Mouse (Mus musculus) heart, postnatal 14 days (tissue): ENCODE results near the gene Ddn. TPM values are rescaled to one million over a fixed set of nuclear protein-coding genes. Genes with fewer than 3 reads are reported as not detected.

ENCODE experiments used
- DNase-seq, 2 experiments: peaks; one replicate each; pipeline ENCODE4 v3.0.0; 2021 to 2022
- intact Hi-C: fragments of 180-260 bp; cut with DNase I; formaldehyde crosslinking; loops from one replicate; pipeline ENCODE4 v1.15.1; 2025
- total RNA-seq, 2 experiments: library from RNA; stranded (reverse); gene quantifications; 2 replicates each; pipeline ENCODE4 v1.2.3; 2021

Gene Ddn
- total RNA-seq, 2 experiments from 2014 or later, result 0.20 to 0.31 TPM

DNA sequence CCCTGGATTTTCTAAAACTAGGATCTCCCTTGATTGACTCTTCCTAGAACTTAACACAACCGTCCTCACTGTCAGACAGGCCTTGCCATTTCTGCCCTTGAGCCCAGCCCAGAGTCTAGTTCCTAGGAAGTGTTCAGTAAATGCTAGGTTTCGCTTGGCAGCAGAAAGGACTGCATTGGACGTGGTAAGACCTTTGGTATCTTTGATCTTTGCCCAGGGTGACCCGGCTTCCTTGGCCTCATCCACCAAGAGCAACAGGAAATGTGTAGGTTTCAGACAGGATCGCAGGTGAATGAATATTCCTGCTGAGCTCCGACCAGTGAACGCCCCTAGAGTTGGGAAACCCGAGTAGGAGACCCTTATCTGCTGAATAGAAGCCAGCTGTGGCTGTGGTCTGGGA is 6.4 kb downstream of the Ddn start:
- DNase-seq, result no peak
- intact Hi-C loops, result loop anchor here (5.0 kb wide), 2 partner anchors 96 to 141 kb away; partner anchors contain the start of genes Ccdc65 and Ddx23

DNA sequence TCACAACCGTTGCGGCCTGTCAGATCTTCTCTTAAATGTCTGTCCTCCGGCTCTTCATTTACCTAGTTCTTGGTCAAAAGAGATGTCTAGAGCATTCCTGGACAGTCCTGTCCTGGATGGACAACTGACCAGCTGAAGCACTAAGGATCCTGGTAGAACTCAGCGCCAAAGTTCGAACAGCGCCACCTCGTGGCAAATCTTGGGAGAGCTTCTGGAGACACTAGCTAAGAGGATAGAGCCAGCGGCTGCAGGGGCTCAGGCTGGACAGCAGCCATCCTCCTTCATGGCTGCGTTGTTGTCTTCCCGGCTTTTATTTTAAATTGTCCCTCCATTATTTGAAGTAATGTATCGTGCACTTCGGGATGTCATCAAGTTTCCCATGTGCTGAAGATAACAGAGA is 9.9 kb downstream of the Ddn start:
- peak; percentile 82 to 91 for DNase-seq
- intact Hi-C loops, result loop anchor here (5.0 kb wide), 1 partner anchor 37 kb away; the partner anchor contains the start of gene Arf3

DNA sequence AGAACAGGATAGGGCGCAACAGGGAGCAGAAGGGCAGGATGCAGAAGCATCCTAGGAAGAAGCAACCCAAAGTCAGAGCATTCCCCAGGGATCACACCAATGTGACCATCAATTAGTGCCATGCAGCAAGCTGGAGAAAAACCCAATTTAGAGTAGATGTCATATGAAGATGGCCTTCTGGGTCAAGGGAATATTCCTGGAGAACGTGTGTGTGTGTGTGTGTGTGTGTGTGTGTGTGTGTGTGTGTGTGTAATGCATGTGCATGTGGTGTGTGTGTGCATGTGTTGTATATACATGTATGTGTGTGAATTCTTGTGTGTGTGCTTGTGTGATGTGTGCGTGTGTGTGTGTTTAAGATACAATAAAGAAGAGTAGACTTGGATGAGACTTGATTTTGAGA is 10.4 kb downstream of the Ddn start:
- no peak for DNase-seq
- intact Hi-C loops, result loop anchor here (5.0 kb wide), 1 partner anchor 37 kb away; the partner anchor contains the start of gene Arf3

DNA sequence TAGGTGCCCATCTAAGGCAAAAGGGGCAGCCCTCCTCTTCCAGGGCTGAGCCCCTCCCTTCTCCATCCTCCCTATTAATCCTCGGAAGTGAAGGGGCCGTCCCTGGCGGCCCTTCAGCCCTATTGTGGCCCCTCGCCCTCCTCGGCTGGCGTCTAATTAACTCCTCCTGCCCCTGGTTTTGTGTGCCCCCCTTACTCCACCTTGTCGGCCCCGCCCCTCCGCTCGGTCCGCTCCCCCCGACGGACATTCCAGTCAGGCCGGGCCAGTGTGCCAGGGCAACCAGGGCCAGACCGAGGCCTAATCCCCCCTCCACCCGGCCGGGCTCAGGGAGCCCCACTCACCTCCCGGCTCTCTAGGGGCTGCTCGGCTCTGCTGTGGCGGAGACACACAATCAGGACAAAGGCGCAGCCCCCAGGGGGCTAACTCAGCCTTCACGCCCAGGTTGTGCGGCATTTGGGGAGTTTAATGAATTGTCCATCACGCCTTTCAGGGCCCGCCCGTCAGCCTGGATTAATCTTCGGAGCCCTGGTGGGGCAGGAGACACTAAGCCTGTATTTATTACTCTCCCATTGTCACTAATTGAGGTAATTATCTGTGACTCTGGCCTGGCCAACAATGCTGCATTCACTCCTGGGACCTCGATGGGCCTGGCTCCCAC is 11.3 kb downstream of the Ddn start:
- intact Hi-C loops, result loop anchor here (5.0 kb wide), 1 partner anchor 36 kb away; the partner anchor contains the start of gene Arf3

DNA sequence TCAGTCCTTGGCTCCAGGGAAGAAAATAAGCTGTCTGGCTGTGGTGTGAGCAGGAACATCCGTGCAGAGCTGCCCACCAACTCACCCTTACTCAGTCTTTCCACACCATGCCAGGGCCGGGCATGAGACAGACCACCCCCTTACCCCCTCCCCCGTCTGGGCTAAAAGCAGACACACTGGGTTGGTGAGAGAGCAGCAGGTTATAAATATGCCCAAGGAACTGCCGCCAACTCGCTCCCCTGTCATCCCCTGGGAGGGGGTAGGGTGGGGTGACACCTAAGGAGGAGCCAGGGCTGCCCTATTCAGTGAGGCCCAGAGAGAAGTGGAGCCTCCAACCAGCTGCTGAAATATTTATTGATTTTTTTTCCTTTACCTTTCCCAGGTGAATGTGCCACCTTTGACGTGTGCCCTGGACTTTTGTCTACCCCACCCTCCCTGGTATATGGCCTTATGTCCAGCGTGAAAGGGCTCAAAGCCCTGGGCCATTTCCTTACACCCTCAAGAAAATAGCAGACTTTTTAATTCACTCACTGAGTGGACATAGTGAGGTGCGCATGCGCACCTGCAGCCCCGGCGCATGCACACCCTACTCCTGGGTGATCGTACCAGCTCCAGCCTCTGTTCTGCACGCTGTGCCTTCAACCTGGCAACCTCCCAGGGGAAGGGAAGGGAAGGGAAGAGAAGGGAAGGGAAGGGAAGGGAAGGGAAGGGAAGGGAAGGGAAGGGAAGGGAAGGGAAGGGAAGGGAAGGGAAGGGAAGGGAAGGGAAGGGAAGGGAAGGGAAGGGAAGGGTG is 12.3 kb downstream of the Ddn start:
- no peak for DNase-seq
- intact Hi-C loops, result loop anchor here (5.0 kb wide), 1 partner anchor 35 kb away; the partner anchor contains the start of gene Arf3

More for the DNA sequence above, 11.3 kb downstream of the Ddn start:
- no peak for DNase-seq

DNA sequence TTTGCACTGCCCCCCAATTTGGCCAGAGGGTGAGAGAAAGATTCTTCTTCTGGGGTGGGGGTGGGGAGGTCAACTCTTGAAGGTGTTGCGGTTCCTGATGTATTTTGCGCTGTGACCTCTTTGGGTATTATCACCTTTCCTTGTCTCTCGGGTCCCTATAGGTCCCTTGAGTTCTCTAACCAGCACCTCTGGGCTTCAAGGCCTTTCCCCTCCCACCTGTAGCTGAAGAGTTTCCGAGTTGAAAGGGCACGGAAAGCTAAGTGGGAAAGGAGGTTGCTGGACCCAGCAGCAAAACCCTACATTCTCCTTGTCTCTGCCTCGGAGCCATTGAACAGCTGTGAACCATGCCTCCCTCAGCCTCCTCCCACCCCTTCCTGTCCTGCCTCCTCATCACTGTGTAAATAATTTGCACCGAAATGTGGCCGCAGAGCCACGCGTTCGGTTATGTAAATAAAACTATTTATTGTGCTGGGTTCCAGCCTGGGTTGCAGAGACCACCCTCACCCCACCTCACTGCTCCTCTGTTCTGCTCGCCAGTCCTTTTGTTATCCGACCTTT is 16.1 kb downstream of the Ddn start:
- intact Hi-C loops, result loop anchor here (5.0 kb wide), 1 partner anchor 66 kb away; the partner anchor contains the start of gene Fkbp11
- DNase-seq, result no peak

DNA sequence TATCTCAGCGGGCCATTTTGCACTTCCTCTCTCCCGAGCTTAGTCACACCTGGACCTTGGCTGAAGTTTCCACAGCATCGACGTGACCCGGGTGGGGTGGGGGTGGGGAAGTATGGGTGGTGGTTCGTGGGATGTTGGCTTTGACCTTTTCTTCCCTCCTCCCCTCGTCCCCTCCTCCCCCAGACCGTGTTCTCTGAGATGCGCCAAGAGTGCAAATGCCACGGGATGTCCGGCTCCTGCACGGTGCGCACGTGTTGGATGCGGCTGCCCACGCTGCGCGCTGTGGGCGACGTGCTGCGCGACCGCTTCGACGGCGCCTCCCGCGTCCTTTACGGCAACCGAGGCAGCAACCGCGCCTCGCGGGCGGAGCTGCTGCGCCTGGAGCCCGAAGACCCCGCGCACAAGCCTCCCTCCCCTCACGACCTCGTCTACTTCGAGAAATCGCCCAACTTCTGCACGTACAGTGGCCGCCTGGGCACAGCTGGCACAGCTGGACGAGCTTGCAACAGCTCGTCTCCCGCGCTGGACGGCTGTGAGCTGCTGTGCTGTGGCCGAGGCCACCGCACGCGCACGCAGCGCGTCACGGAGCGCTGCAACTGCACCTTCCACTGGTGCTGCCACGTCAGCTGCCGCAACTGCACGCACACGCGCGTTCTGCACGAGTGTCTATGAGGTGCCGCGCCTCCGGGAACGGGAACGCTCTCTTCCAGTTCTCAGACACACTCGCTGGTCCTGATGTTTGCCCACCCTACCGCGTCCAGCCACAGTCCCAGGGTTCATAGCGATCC is 16.9 kb downstream of the Ddn start:
- intact Hi-C loops, result loop anchor here (5.0 kb wide), 1 partner anchor 65 kb away; the partner anchor contains the start of gene Fkbp11
- no peak for DNase-seq

DNA sequence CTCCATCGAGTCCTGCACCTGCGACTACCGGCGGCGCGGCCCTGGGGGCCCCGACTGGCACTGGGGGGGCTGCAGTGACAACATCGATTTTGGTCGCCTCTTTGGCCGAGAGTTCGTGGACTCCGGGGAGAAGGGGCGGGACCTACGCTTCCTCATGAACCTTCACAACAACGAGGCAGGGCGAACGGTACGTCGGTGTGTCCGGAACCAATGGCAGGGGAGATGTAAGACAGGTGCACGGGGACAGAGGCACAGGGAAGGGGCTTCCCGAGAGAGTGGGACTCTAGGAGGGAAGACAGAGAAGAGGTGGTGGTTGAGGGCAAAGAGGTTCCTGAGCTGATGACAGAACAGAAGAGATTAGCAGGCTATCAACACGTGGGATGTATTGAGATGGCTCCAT is 17.5 kb downstream of the Ddn start:
- intact Hi-C loops, result loop anchor here (5.0 kb wide), 1 partner anchor 64 kb away; the partner anchor contains the start of gene Fkbp11

DNA sequence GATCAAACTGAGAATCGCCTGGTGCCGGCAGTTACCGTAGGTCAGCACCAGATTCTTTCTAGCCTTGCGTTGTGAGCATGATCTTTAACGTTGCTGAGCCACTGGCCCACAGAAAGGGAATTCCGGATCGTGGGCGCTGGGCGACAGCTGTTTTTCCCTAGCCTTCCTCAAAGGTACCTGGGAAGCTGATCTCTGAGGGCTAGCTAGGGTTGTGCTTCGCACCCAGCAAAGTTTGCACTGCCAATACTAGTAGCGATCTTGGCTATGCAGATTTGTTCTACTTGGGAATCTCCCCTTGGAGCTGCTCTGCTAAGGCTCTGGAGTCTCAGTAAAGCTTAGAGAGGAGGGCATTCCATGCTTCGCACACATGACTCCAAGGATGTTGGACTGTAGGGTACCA is 18.1 kb downstream of the Ddn start:
- intact Hi-C loops, result loop anchor here (5.0 kb wide), 1 partner anchor 64 kb away; the partner anchor contains the start of gene Fkbp11
- DNase-seq, result no peak

More for the DNA sequence above, 17.5 kb downstream of the Ddn start:
- DNase-seq, result no peak

DNA sequence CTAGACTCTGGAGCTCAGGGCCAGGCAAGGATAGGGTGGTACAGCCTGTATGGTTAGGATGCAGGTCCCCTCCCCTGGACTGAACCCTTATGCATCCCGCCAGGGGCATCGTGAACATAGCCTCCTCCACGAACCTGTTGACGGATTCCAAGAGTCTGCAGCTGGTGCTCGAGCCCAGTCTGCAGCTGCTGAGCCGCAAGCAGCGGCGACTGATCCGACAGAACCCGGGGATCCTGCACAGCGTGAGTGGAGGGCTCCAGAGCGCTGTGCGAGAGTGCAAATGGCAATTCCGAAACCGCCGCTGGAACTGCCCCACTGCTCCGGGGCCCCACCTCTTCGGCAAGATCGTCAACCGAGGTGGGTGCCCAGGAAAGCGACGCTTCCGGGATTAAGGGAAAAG is 18.5 kb downstream of the Ddn start:
- intact Hi-C loops, result loop anchor here (5.0 kb wide), 1 partner anchor 63 kb away; the partner anchor contains the start of gene Fkbp11
- no peak for DNase-seq

DNA sequence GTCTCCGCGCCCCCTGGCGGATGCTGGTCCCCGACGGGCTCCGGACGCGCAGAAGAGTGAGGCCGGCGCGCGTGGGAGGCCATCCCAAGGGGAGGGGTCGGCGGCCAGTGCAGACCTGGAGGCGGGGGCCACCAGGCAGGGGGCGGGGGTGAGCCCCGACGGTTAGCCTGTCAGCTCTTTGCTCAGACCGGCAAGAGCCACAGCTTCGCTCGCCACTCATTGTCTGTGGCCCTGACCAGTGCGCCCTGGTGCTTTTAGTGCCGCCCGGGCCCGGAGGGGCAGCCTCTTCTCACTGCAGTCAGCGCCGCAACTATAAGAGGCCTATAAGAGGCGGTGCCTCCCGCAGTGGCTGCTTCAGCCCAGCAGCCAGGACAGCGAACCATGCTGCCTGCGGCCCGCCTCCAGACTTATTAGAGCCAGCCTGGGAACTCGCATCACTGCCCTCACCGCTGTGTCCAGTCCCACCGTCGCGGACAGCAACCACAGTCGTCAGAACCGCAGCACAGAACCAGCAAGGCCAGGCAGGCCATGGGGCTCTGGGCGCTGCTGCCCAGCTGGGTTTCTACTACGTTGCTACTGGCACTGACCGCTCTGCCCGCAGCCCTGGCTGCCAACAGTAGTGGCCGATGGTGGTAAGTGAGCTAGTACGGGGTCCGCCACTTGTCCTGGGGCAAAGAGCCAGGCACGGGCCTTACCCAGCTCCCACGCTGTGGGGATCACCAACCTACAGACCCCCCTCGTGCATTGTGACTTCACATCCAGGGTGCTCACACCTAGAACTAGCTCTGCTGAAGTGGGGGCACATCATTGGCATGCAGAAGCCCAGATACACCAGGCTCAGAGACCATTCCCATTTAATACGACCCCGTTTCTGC is 19.4 kb downstream of the Ddn start, which contains the start of gene Wnt1:
Gene Wnt1, plus strand, starts transcription at position 197 of the 875 bp plus-strand sequence.
- DNase-seq, result peak; percentile 73 to 77
- intact Hi-C loops, result loop anchor here (5.0 to 10.0 kb wide), 2 partner anchors 63 to 85 kb away; partner anchors contain the start of genes Ccdc65 and Fkbp11

DNA sequence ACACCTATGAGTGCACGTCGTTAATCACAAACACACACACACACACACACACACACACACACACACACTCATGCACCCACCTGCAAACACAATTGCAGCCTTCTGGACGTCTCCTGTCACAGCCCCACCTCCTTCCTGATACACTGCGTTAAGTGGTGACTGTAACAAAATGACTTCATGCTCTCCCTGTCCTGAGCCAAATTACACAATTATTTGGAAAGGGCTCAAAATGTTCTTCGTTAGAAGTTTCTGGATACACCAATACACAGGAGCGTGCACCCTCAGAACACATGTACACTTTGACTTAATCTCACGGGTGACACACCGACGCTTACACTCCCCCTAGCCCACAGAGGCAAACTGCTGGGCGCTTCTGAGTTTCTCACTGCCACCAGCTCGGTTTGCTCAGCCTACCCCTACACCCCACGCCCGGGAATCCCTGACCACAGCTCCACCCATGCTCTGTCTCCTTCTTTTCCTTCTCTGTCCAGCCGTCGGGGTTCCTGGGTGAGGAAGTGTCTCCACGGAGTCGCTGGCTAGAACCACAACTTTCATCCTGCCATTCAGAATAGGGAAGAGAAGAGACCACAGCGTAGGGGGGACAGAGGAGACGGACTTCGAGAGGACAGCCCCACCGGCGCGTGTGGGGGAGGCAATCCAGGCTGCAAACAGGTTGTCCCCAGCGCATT is 20.2 kb downstream of the Ddn start:
- intact Hi-C loops, result loop anchor here (10.0 kb wide), 1 partner anchor 84 kb away; the partner anchor contains the start of gene Ccdc65
- no peak for DNase-seq

DNA sequence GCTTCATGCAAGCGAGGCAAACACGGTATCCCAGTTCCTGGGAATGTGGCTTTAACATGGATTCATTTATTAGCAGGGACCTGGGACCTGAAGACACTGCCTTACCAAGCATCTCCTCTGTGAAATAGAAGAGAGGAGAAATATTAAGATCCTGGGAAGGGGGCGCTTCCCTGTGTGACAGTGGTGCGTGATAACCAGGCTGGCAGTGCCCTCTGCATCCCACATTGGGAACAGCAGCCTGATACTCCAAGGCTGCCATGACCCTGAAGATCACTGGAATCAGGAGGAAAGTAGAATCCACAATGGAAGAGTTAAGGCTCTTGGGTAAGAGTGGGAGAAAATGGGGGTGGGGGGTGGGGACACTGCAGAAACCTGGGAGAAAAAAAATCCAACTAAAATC is 21.4 kb downstream of the Ddn start:
- intact Hi-C loops, result loop anchor here (10.0 kb wide), 1 partner anchor 83 kb away; the partner anchor contains the start of gene Ccdc65
- DNase-seq, result no peak

DNA sequence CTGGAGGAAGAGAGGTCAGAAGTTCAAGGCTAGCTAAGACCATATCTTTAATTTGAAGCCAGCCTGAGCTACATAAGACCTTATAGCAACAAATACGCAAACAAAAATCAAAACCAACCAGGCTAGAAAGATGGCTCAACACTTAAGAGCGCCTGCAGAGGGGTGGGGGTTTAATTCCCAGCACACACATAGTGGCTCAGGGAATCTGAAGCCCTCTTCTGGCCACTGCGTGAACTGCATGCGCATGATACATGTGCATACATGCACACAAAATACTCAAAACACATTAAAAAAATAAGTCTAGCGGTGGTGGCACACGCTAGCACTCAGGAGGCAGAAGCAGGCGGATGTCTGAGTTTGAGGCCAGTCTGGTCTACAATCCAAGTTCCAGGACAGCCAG is 23.5 kb downstream of the Ddn start:
- no peak for DNase-seq
- intact Hi-C loops, result loop anchor here (10.0 kb wide), 1 partner anchor 81 kb away; the partner anchor contains the start of gene Ccdc65

DNA sequence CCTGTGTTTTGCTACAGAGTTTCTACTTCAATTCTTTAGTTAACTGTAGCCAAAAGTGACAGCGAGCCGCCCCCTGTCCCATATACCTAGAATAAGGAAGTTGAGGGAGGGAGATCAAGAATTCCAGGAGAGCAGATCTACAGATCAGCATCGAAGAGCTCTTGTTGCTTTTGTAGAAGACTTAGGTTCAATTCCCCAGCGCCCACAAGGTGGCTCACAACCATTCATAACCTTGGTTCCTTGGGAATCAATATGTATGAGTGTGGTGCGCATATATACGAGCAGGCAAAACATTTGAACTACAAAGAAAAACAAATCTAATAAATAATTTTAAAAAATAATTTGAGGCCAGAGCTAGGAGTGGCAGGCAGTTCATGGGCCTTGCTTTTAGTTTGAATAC is 28.1 kb downstream of the Ddn start:
- intact Hi-C loops, result loop anchor here (10.0 kb wide), 1 partner anchor 76 kb away; the partner anchor contains the start of gene Ccdc65

DNA sequence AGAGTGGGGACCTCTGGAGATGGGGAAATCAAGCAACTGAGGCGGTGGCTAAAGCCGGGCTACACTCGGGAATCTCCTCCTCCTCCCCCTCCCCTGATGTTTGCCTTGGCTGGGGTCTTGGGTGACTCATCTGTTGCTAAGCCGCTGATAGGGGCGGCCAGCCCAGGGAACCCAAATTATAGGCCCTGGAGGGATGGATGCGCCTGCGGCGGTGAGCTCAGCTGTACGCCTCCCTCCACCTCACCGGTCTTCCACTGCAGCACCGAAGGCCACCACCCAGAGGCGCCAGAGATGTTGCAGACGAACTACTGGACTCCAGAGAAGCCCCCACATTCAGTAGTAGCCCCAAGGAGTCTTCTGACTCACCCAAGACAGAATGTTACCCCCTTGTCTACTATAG is 28.7 kb downstream of the Ddn start:
- DNase-seq, result peak; percentile 60 to 62
- intact Hi-C loops, result loop anchor here (10.0 kb wide), 1 partner anchor 76 kb away; the partner anchor contains the start of gene Ccdc65

More for the DNA sequence above, 28.1 kb downstream of the Ddn start:
- no peak for DNase-seq

DNA sequence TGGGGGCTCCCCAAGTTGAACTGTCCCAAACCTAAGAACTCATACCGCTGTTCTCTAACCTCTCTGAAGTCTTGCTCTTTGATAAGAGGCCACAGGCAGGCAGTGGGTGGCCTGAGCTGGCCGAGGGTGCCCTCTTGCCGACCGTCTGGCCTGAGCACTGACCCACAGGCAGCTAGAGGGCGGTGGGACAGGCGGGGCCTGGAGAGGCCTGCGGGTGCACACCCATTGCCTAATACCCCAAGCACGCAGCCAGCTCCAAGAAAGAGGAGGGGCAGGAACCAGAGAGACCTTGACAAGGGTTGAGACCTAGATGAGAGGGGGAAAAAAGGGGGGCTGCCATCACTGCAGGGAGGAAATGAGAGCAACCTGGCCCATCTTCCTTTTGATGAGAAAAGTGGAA is 29.2 kb downstream of the Ddn start:
- intact Hi-C loops, result loop anchor here (10.0 kb wide), 1 partner anchor 75 kb away; the partner anchor contains the start of gene Ccdc65
- DNase-seq, result peak in 1 of 2 experiments; percentile 48

DNA sequence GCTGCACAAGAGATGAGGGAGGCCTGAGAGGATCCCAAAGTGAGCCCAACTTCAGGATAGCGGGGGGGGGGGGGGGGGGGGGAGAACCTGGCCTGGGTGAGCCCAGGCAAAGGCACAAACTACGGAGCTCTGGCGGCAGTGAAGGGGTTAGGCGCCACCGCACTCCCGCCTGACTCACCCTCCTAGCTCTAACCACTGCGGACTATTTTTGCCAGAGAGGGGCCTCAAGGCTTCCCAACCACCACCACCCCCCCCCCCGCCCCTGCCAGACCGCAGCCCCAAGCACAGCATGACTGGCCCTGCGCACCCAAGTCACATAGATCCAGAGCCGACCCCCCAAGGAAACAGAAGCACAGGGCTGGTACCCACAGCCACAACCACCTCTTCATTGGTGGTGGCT is 30.5 kb downstream of the Ddn start:
- intact Hi-C loops, result no loop called here
- no peak for DNase-seq
